Mouse (Mus musculus) ovary, adult 18-20 months (tissue): ENCODE data around the gene Gdpgp1.

Experiments
- DNase-seq: peaks from one replicate; pipeline ENCODE4 v3.0.0; 2022; ENCODE audit warnings: low spot score, mixed read lengths

The Gdpgp1 gene

GRCm38 (mm10) chr7:80227065-80227464, 5.6 kb upstream of the Gdpgp1 start:
- DNase-seq, result no peak

DNA sequence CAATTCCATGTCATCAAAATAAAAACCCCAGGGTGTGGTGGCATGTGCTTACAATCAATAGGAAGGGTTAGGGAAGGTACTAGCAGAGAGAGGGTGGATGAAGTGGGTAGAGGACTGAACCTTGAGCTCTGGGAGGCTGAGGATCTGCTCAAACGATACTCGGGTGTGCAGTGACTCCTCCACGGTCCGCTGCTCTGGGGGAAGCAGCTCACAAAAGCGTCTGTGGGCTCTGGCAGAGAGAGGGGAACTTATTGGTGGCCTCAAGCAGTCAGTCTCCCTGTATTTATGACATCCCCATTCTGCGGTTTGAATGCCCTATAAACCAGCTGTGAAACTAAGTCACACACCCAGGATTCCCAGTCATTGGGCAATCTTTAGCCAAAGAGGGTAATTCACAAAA, 2.5 kb upstream of the Gdpgp1 start:
- no peak for DNase-seq

DNA sequence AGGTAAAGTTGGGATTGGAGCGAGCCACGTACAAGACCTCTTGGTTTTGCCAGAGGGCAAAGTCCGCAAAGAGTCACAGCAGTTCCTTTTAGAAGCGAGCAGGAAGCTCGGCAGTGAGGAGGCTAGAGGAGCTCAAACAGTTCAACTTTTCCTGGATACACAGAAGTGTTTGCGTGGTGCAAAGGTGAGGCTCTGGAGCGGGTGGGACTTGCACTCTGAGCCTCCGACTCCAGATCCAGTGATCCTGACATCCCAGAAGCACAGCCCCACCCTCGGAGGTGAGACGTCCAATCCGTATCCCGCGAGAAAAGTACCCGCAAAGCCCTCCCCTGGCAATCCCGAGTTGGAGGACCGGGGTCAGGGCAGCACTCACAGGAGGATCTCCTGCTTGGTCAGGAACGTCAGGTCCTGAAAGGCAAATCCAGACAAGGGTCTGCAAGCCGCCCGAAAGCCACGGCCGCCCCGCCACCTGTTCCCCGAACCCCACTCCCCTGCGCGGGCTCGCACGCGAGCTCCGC, 635 bp upstream of the Gdpgp1 start:
- no peak for DNase-seq

DNA sequence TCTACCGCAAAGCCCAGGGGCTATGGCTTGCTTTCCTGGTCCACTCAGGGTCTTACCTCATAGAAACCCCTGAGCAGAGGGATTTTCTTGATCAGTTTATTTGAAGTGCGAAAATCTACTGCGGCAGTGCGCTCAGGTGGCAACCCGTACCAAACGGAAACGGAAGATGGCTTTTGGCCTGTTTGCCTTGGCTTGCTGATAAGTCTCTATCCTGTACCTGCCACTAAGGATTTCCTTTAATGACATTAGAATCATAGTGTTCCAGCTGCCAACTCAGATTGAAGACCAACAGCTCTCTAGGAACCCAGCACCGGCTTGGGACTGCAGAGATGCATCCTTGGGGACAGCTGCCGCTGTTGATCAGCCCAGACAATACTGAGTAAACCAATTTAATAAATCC, 1.1 kb downstream of the Gdpgp1 start:
- DNase-seq, result no peak

GRCm38 (mm10) chr7:80238542-80238941, 5.9 kb downstream of the Gdpgp1 start:
- no peak for DNase-seq

DNA sequence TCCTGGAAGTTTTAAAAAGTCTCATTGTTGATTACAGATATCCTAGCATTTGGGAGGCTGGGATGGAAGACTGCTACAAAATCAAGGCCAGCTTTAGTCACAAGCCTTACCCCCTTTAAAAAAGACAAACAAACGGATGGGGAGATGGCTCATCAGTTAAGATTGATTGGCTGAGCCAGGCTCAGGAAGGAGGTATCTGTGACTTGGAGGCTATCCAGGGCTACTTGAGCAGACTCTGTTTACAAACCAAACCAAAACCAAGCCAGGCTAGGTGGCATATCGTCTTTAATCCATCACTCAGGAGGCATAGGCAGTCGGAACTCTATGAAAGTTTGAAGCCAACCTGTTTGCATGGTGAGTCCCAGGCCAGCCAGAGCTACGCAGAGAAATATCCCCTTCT, 9.0 kb downstream of the Gdpgp1 start:
- DNase-seq, result no peak

DNA sequence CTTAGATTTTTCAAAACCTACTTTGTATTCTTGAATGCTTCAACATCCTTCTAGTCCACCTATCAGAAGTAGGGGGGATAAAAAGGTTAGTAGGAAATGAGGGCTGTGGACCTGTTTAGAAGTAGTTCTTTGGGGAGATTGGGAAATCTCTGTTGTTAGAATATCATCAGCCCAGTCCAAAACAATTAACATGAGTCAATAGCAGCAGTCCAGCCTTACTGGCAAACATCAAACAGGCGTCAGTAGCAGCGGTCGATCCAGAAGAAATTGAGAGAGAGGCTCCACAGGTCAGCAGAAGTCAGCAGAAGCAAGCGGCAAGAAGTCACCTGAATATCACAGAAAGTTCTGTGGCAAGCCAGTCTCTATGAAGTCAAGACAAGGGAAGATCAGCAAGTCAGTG, 12.2 kb downstream of the Gdpgp1 start:
- DNase-seq, result no peak

DNA sequence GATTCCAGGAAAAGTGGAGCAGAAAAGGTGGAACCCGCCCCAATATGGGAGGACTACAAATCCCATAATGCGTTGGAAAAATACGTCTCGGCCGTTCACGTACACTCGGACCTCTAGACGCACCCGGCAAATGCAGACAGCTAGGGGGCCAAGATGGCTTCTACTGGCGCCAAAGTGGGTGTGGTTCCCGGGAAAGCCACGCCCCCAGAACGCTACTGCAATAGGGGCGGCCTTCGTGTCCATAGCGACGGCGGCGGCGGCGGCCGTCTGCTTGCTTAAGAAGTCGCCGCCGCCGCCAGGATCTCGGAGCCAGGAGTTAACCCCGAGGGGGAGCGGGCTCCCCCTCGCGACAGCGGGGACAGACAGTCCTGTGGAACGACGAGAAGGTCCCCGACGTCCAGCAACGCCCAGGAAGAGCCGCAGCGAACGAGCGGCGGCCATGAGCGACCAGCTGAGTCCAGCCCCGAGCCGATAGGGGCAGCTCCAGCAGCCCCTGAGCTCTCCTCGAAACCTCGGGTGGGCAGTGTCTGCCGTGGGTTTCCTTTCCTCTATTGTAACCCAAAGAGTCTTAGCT, 13.6 kb downstream of the Gdpgp1 start, which contains the start of gene Ttll13:
Ttll13 (plus strand) TSS at position 229 of the 574 bp plus-strand sequence.
- peak; percentile 97 for DNase-seq

- DNase-seq, result no peak
These were observed 14.2 kb downstream of the Gdpgp1 start for GRCm38 (mm10) chr7:80246859-80247258.

GRCm38 (mm10) chr7:80252437-80252836, 19.8 kb downstream of the Gdpgp1 start:
- DNase-seq, result no peak

- DNase-seq, result no peak
These were observed 20.2 kb downstream of the Gdpgp1 start for GRCm38 (mm10) chr7:80252886-80253285.

DNA sequence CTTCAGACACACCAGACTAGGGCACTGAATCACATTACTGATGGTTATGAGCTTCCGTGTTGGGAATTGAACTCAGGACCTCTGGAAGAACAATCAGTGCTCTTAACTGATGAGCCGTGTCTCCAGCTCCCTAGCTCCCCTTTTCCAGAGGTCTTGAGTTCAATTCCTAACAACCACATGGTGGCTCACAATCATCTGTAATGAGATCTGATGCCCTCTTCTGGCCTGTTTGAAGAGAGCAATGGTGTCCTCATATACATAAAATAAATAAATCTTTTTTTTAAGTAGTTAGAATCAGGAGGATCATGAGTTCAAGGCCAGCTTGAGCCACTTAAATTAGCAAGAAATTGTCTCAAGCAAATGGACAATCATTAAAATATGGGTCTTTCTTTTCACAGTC, 23.3 kb downstream of the Gdpgp1 start:
- DNase-seq, result no peak

DNA sequence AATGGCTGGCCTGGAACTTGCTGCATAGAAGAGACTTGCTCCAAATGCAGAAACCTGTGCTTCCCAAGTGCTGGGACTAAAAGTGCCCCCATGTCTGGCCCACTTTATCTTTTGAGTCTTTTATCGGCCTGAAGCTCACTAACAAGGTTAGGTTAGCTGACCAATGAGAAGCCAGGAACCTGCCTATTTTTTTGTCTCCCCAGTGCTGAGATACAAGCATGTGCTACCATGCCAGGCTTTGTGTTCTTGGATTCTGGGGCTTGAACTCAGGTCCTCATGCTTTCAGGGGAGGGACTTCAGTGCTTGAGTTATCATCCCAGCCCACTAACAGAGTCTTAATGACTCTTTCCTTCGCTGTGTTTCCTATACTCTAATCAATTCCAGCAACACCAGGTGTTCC, 25.0 kb downstream of the Gdpgp1 start:
- no peak for DNase-seq

GRCm38 (mm10) chr7:80260625-80261371, 28.1 kb downstream of the Gdpgp1 start, which contains the start of gene Ngrn:
Ngrn (plus strand) TSS chr7:80261215.
- peak; percentile 72 for DNase-seq

GRCm38 (mm10) chr7:80261372-80261990, 28.8 kb downstream of the Gdpgp1 start:
- no peak for DNase-seq

DNA sequence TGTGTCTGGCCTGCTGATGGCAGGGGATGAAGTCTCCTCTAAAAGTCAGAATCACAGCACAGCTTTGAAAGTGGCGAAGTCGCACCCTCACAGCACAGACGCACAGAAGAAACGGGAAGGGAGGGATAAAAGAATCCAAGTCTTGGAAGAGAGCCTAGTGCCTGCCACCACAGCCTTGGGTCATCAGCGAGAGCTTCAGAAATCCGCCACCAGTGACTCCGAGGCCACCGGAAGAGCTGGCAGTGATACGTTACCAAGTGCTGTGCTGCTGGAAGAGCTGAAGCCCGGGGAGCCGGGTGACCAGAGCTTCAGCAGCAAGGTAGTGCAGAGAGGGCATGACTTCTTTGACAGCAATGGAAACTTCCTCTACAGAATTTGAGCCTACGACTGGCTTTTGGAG, 31.9 kb downstream of the Gdpgp1 start:
- no peak for DNase-seq

GRCm38 (mm10) chr7:80267764-80268163, 35.1 kb downstream of the Gdpgp1 start:
- DNase-seq, result no peak

- DNase-seq, result peak; percentile 89
These were observed 36.5 kb downstream of the Gdpgp1 start, which contains the start of gene Vps33b for GRCm38 (mm10) chr7:80268897-80269750. Vps33b (plus strand) TSS chr7:80269649.

DNA sequence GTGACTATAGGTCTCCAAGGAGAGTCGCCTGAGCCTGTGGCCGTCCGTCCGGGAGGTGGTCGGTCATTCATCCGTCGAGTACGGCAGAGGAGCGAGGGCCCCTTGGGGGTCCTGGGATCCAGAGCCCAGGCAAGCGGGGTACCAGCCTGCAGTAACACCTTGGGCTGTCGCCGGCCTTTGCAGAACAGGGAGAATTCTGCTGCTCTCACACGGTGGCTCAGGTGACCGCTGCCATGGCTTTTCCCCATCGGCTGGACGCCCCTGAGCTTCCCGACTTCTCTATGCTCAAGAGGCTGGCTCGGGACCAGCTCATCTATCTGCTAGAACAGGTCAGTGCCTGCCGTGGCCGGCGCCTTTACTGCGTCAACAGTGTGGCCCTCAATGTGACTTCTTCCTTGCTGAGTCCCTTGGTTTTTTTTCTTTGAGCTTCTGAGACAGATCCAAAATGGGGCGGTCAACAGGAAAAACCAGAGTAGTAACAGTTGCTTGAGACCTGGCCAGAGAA, 37.1 kb downstream of the Gdpgp1 start:
- peak; percentile 15 for DNase-seq

GRCm38 (mm10) chr7:80273456-80273855, 40.8 kb downstream of the Gdpgp1 start:
- no peak for DNase-seq

DNA sequence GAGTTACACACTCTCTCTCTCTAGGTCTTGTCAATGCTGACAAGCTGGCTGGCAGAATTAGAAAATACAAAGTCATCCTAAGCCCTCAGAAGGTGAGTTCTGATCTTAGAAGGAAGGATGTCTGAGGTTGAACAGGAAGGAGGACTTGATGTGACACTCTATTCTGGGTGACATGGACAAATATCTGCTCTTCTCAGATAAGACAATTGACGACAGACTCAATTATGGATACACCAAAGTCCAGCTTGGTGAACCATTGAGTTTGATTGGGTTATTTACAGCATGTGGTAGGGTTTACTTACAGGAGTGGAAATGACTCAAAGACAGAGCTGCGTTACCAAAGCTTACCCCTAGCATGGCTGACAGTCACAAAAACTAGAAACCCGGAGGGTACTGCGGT, 43.7 kb downstream of the Gdpgp1 start:
- DNase-seq, result no peak

DNA sequence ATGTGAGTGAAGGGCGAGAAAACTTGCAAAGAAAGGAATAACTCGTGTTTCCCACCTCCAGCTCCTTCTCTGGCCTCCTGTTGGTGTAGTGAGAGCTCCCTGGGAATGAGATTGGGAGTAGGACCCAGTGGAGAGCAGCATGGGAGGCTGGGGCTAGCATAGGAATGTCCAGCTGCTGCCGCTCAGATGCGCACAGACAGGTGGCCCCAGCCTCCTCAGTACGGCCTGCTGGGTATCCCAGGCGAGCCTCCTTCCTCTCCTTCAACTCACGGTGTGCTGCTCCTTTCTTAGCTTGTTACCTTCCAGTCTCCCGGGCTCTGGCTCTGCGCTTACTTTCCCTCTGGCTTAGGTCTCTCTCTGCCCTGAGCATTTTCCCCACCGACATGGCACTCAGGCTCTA, 47.4 kb downstream of the Gdpgp1 start:
- no peak for DNase-seq
